Mouse (Mus musculus) lung, postnatal 0 days (tissue): ENCODE measurements around the gene 4930402F06Rik. TPM values are rescaled to one million over a fixed set of nuclear protein-coding genes. Genes with fewer than 3 reads are reported as not detected.
A peak's percentile ranks its signal among the peaks of the same experiment; 100 is the strongest.

ENCODE experiments used
- ATAC-seq: fragments of 200-750 bp; cut with Nextera tagmentation; 2 replicates; pipeline ENCODE4 v1.8.0; 2017; ENCODE audit warnings: moderate library complexity
- DNase-seq: peaks from one replicate; pipeline ENCODE4 v3.0.0-alpha.2; 2016; ENCODE audit warnings: low spot score
- H3K27ac ChIP-seq: fragments of 300-500 bp; sonication (generic); 2 replicates; pipeline ENCODE4 v1.5.1; 2014; ENCODE audit warnings: antibody characterized with exemption, mild to moderate bottlenecking, low read length, mixed read lengths
- H3K27me3 ChIP-seq: fragments of 300-500 bp; sonication (generic); replicated peaks from 2 replicates; pipeline ENCODE4 v1.6.1; 2014; ENCODE audit warnings: low read length, mixed read lengths; ENCODE audit not compliant: insufficient read depth
- H3K36me3 ChIP-seq: fragments of 300-500 bp; sonication (generic); 2 replicates; pipeline ENCODE4 v1.6.1; 2014; ENCODE audit warnings: low read length, mixed read lengths; ENCODE audit not compliant: insufficient read depth
- H3K4me1 ChIP-seq: fragments of 300-500 bp; sonication (generic); 2 replicates; pipeline ENCODE4 v1.6.1; 2014; ENCODE audit warnings: antibody characterized with exemption, low read depth, low read length, mixed read lengths; ENCODE audit not compliant: insufficient read depth
- H3K4me2 ChIP-seq: fragments of 300-500 bp; sonication (generic); replicated peaks from 2 replicates; pipeline ENCODE4 v1.6.1; 2014; ENCODE audit warnings: low read depth, mild to moderate bottlenecking, low read length, moderate library complexity, mixed read lengths
- H3K4me3 ChIP-seq: fragments of 300-500 bp; sonication (generic); 2 replicates; pipeline ENCODE4 v1.5.1; 2014; ENCODE audit warnings: low read depth, low read length
- H3K9ac ChIP-seq: fragments of 300-500 bp; sonication (generic); replicated peaks from 2 replicates; pipeline ENCODE4 v1.6.1; 2014; ENCODE audit warnings: low read depth, mild to moderate bottlenecking
- H3K9me3 ChIP-seq: fragments of 300-500 bp; sonication (generic); 2 replicates; pipeline ENCODE4 v1.6.1; 2016; ENCODE audit warnings: low read length, mixed read lengths
- CTCF ChIP-seq: IDR thresholded peaks from 2 replicates; pipeline ENCODE4 v1.5.1; 2016; ENCODE audit warnings: antibody characterized with exemption, mild to moderate bottlenecking
- EP300 ChIP-seq: IDR thresholded peaks from 2 replicates; pipeline ENCODE4 v1.6.1; 2016; ENCODE audit warnings: antibody characterized with exemption, mild to moderate bottlenecking, control low read depth
- WGBS: fragments of 180-500 bp; shearing (Covaris S2); extraction: QIAGEN DNeasy Blood & Tissue Kit; methylation state at CpG from one replicate; pipeline ENCODE4 v1.1.7; 2014; 5-methylcytosine and 5-hydroxymethylcytosine counted together
- polyA plus RNA-seq: library from polyadenylated mRNA; unstranded; fragments of >200 nt; fragmentation: Nextera tagmentation; extraction: Ambion mirVana; gene quantifications from 2 replicates; pipeline ENCODE4 v1.2.1, GENCODE M21; 2015

Gene 4930402F06Rik
- polyA plus RNA-seq, 1 experiment from 2014 or later: not detected

- no peaks in the 10 kb centered on the region for H3K9me3 ChIP-seq
- H3K9ac ChIP-seq: no peak overlapping the region
- no peak overlapping the region for H3K4me2 ChIP-seq
- no peak overlapping the region for H3K27ac ChIP-seq
- TF ChIP-seq EP300 (no peak), CTCF (no peak)
- H3K4me3 ChIP-seq: no peak overlapping the region
- no peaks in the 10 kb centered on the region for H3K36me3 ChIP-seq
- DNase-seq (peak; percentile 52), ATAC-seq (no peak)
- no peaks in the 10 kb centered on the region for H3K27me3 ChIP-seq
- 34% methylated on average over 2 of the region's 2 CpGs for WGBS
- peaks cover 16% of the 10 kb centered on the region for H3K4me1 ChIP-seq
Observed at GRCm38 (mm10) chr2:35331205-35331604, 65.8 kb downstream of the 4930402F06Rik start.

- Histone ChIP-seq H3K9me3 (no peaks in the 10 kb centered on the region), H3K27me3 (no peaks in the 10 kb centered on the region), H3K4me2 (no peak overlapping the region), H3K4me1 (peaks cover 6% of the 10 kb centered on the region), H3K27ac (no peak overlapping the region), H3K9ac (no peak overlapping the region), H3K36me3 (no peaks in the 10 kb centered on the region), H3K4me3 (no peak overlapping the region)
- WGBS: 89% methylated on average over 2 of the region's 2 CpGs
- DNase-seq (no peak), ATAC-seq (no peak)
- no peak for TF ChIP-seq CTCF
- TF ChIP-seq EP300: no peak
Observed at GRCm38 (mm10) chr2:35329061-35329460, 67.9 kb downstream of the 4930402F06Rik start.

- H3K27ac ChIP-seq: no peak overlapping the region
Observed at GRCm38 (mm10) chr2:35328064-35328792, 68.7 kb downstream of the 4930402F06Rik start.

GRCm38 (mm10) chr2:35327583-35327982, 69.4 kb downstream of the 4930402F06Rik start:
- DNase-seq: no peak
- Histone ChIP-seq H3K27me3 (no peaks in the 10 kb centered on the region), H3K4me2 (no peak overlapping the region), H3K4me1 (peaks cover 5% of the 10 kb centered on the region), H3K4me3 (no peak overlapping the region), H3K9ac (no peak overlapping the region), H3K27ac (no peak overlapping the region; the same call in 1 of the 2 replicates), H3K9me3 (no peaks in the 10 kb centered on the region), H3K36me3 (no peaks in the 10 kb centered on the region)
- 44% methylated on average over 10 of the region's 10 CpGs for WGBS
- TF ChIP-seq EP300: no peak
- TF ChIP-seq CTCF: no peak
- ATAC-seq: no peak

More at GRCm38 (mm10) chr2:35328064-35328792, 68.7 kb downstream of the 4930402F06Rik start:
- Histone ChIP-seq H3K9me3 (no peaks in the 10 kb centered on the region), H3K4me3 (no peak overlapping the region), H3K4me1 (peaks cover 8% of the 10 kb centered on the region), H3K36me3 (no peaks in the 10 kb centered on the region), H3K9ac (no peak overlapping the region), H3K4me2 (no peak overlapping the region), H3K27me3 (no peaks in the 10 kb centered on the region)
- DNase-seq (no peak), ATAC-seq (no peak)
- TF ChIP-seq CTCF (no peak), EP300 (no peak)
- WGBS: 44% methylated on average over 11 of the region's 11 CpGs

GRCm38 (mm10) chr2:35326931-35327330, 70.0 kb downstream of the 4930402F06Rik start:
- Histone ChIP-seq H3K36me3 (no peaks in the 10 kb centered on the region), H3K4me1 (peaks cover 8% of the 10 kb centered on the region; the same call in 1 of the 2 replicates), H3K4me2 (no peak overlapping the region), H3K27me3 (no peaks in the 10 kb centered on the region), H3K9ac (no peak overlapping the region), H3K9me3 (no peaks in the 10 kb centered on the region), H3K4me3 (no peak overlapping the region), H3K27ac (no peak overlapping the region)
- DNase-seq (peak; percentile 54), ATAC-seq (peak; percentile 39; the same call in 1 of the 2 replicates)
- TF ChIP-seq CTCF: no peak
- peak; percentile 66 for TF ChIP-seq EP300
- WGBS: 44% methylated on average over 1 of the region's 1 CpGs

GRCm38 (mm10) chr2:35325930-35326329, 71.0 kb downstream of the 4930402F06Rik start:
- TF ChIP-seq CTCF: no peak
- no peak for TF ChIP-seq EP300

More at GRCm38 (mm10) chr2:35325930-35326329, 71.0 kb downstream of the 4930402F06Rik start:
- H3K4me2 ChIP-seq: no peak overlapping the region
- no peak for DNase-seq
- no peak overlapping the region for H3K4me3 ChIP-seq
- no peaks in the 10 kb centered on the region for H3K36me3 ChIP-seq
- no peak overlapping the region for H3K9ac ChIP-seq
- no peaks in the 10 kb centered on the region for H3K27me3 ChIP-seq
- H3K27ac ChIP-seq: no peak overlapping the region
- H3K4me1 ChIP-seq: peaks cover 10% of the 10 kb centered on the region; the same call in 1 of the 2 replicates
- H3K9me3 ChIP-seq: no peaks in the 10 kb centered on the region
- 72% methylated on average over 10 of the region's 10 CpGs for WGBS
- no peak for ATAC-seq

Other genes with a start within 250 kb of the 4930402F06Rik start
- gene Rab14, start 196.1 kb downstream of the 4930402F06Rik start, polyA plus RNA-seq: 434 and 473 TPM in 2 replicates
- gene Gsn, start 140.8 kb downstream of the 4930402F06Rik start, polyA plus RNA-seq: 956 and 1,007 TPM in 2 replicates
- 76.9 and 86.2 TPM in 2 replicates for gene Stom, start 60.2 kb downstream of the 4930402F06Rik start, polyA plus RNA-seq
- not detected in 2 replicates for gene 4930568D16Rik, start 29.4 kb downstream of the 4930402F06Rik start, polyA plus RNA-seq
- 21.8 and 25.6 TPM in 2 replicates for gene Ggta1, start 66.1 kb upstream of the 4930402F06Rik start, polyA plus RNA-seq
- gene Dab2ip, start 161.1 kb upstream of the 4930402F06Rik start, polyA plus RNA-seq: 75.8 and 83.4 TPM in 2 replicates